Mouse (Mus musculus): ENCODE measurements around the gene Ski. TPM values are rescaled to one million over a fixed set of nuclear protein-coding genes. Genes with fewer than 3 reads are reported as not detected.

The Ski gene
- polyA plus RNA-seq, 1 experiment from 2014 or later = 21.0 TPM

- Histone ChIP-seq H3K9ac (ENCODE audit: low read depth, low read length) (no peak overlapping the region), H3K27ac (ENCODE audit: low read depth, low read length) (no peak overlapping the region), H3K4me2 (replicated peaks; ENCODE audit: low read depth, low read length) (no peak overlapping the region), H3K4me3 (ENCODE audit: low read depth, low read length) (no peak overlapping the region), H3K27me3 (ENCODE audit: control insufficient read depth, insufficient read depth, low read length) (no peaks in the 10 kb centered on the region), H3K4me1 (replicated peaks; ENCODE audit: control insufficient read depth, insufficient read depth, low read length) (peaks cover 10% of the 10 kb centered on the region), H3K9me3 (ENCODE audit: control insufficient read depth, low read length) (no peaks in the 10 kb centered on the region), H3K36me3 (ENCODE audit: control insufficient read depth, insufficient read depth, low read length) (no peaks in the 10 kb centered on the region)
- ATAC-seq (ENCODE audit: low FRiP score) = no peak
- WGBS = 61% methylated on average over 6 of the region's 6 CpGs
- DNase-seq (ENCODE audit: low spot score) = no peak
Observed at GRCm38 (mm10) chr4:155239494-155239893, 17.1 kb upstream of the Ski start.

- DNase-seq (ENCODE audit: low spot score) = no peak
- Histone ChIP-seq H3K4me1 (replicated peaks; ENCODE audit: control insufficient read depth, insufficient read depth, low read length) (peaks cover 10% of the 10 kb centered on the region), H3K9me3 (ENCODE audit: control insufficient read depth, low read length) (no peaks in the 10 kb centered on the region), H3K4me2 (replicated peaks; ENCODE audit: low read depth, low read length) (no peak overlapping the region), H3K27me3 (ENCODE audit: control insufficient read depth, insufficient read depth, low read length) (no peaks in the 10 kb centered on the region), H3K27ac (ENCODE audit: low read depth, low read length) (no peak overlapping the region), H3K4me3 (ENCODE audit: low read depth, low read length) (no peak overlapping the region), H3K36me3 (ENCODE audit: control insufficient read depth, insufficient read depth, low read length) (no peaks in the 10 kb centered on the region), H3K9ac (ENCODE audit: low read depth, low read length) (no peak overlapping the region)
- WGBS = 78% methylated on average over 5 of the region's 5 CpGs
- no peak for ATAC-seq (ENCODE audit: low FRiP score)
Observed at GRCm38 (mm10) chr4:155238276-155238675, 15.9 kb upstream of the Ski start.

- H3K4me1 ChIP-seq (replicated peaks; ENCODE audit: control insufficient read depth, insufficient read depth, low read length) = peaks cover 10% of the 10 kb centered on the region
- 70% methylated on average over 12 of the region's 12 CpGs for WGBS
- no peak overlapping the region for H3K4me2 ChIP-seq (replicated peaks; ENCODE audit: low read depth, low read length)
- H3K9me3 ChIP-seq (ENCODE audit: control insufficient read depth, low read length) = no peaks in the 10 kb centered on the region
- ATAC-seq (ENCODE audit: low FRiP score) (no peak), DNase-seq (ENCODE audit: low spot score) (no peak)
- no peak overlapping the region for H3K27ac ChIP-seq (ENCODE audit: low read depth, low read length)
- H3K36me3 ChIP-seq (ENCODE audit: control insufficient read depth, insufficient read depth, low read length) = no peaks in the 10 kb centered on the region
- no peaks in the 10 kb centered on the region for H3K27me3 ChIP-seq (ENCODE audit: control insufficient read depth, insufficient read depth, low read length)
- H3K4me3 ChIP-seq (ENCODE audit: low read depth, low read length) = no peak overlapping the region
- no peak overlapping the region for H3K9ac ChIP-seq (ENCODE audit: low read depth, low read length)
Observed at GRCm38 (mm10) chr4:155236737-155237385, 14.5 kb upstream of the Ski start.

GRCm38 (mm10) chr4:155235311-155236119, 13.1 kb upstream of the Ski start:
- no peaks in the 10 kb centered on the region for H3K27me3 ChIP-seq (ENCODE audit: control insufficient read depth, insufficient read depth, low read length)
- no peaks in the 10 kb centered on the region for H3K36me3 ChIP-seq (ENCODE audit: control insufficient read depth, insufficient read depth, low read length)
- no peak overlapping the region for H3K4me3 ChIP-seq (ENCODE audit: low read depth, low read length)
- peak overlapping the region; percentile 77 for H3K27ac ChIP-seq (ENCODE audit: low read depth, low read length)
- WGBS = 28% methylated on average over 18 of the region's 18 CpGs
- H3K9ac ChIP-seq (ENCODE audit: low read depth, low read length) = peak overlapping the region; percentile 62
- H3K9me3 ChIP-seq (ENCODE audit: control insufficient read depth, low read length) = no peaks in the 10 kb centered on the region
- peak; percentile 84 for DNase-seq (ENCODE audit: low spot score)
- ATAC-seq (ENCODE audit: low FRiP score) = peak; percentile 78
- H3K4me2 ChIP-seq (replicated peaks; ENCODE audit: low read depth, low read length) = peak overlapping the region; percentile 24
- H3K4me1 ChIP-seq (replicated peaks; ENCODE audit: control insufficient read depth, insufficient read depth, low read length) = peaks cover 10% of the 10 kb centered on the region

GRCm38 (mm10) chr4:155234371-155235310, 12.2 kb upstream of the Ski start:
- WGBS = 78% methylated on average over 8 of the region's 8 CpGs

GRCm38 (mm10) chr4:155233878-155234277, 11.5 kb upstream of the Ski start:
- Histone ChIP-seq H3K4me1 (replicated peaks; ENCODE audit: control insufficient read depth, insufficient read depth, low read length) (peaks cover 10% of the 10 kb centered on the region), H3K36me3 (ENCODE audit: control insufficient read depth, insufficient read depth, low read length) (no peaks in the 10 kb centered on the region), H3K9me3 (ENCODE audit: control insufficient read depth, low read length) (no peaks in the 10 kb centered on the region), H3K27me3 (ENCODE audit: control insufficient read depth, insufficient read depth, low read length) (no peaks in the 10 kb centered on the region), H3K4me2 (replicated peaks; ENCODE audit: low read depth, low read length) (no peak overlapping the region), H3K27ac (ENCODE audit: low read depth, low read length) (peak overlapping the region; percentile 56; the same call in 1 of the 2 replicates), H3K4me3 (ENCODE audit: low read depth, low read length) (no peak overlapping the region), H3K9ac (ENCODE audit: low read depth, low read length) (no peak overlapping the region)
- WGBS = 38% methylated on average over 10 of the region's 10 CpGs
- ATAC-seq (ENCODE audit: low FRiP score) (no peak), DNase-seq (ENCODE audit: low spot score) (no peak)

More at GRCm38 (mm10) chr4:155234371-155235310, 12.2 kb upstream of the Ski start:
- Histone ChIP-seq H3K4me1 (replicated peaks; ENCODE audit: control insufficient read depth, insufficient read depth, low read length) (peaks cover 10% of the 10 kb centered on the region), H3K27me3 (ENCODE audit: control insufficient read depth, insufficient read depth, low read length) (no peaks in the 10 kb centered on the region), H3K4me2 (replicated peaks; ENCODE audit: low read depth, low read length) (no peak overlapping the region), H3K9ac (ENCODE audit: low read depth, low read length) (peak overlapping the region; percentile 11; the same call in 1 of the 2 replicates), H3K27ac (ENCODE audit: low read depth, low read length) (peak overlapping the region; percentile 56), H3K9me3 (ENCODE audit: control insufficient read depth, low read length) (no peaks in the 10 kb centered on the region), H3K36me3 (ENCODE audit: control insufficient read depth, insufficient read depth, low read length) (no peaks in the 10 kb centered on the region), H3K4me3 (ENCODE audit: low read depth, low read length) (no peak overlapping the region)
- ATAC-seq (ENCODE audit: low FRiP score) (no peak), DNase-seq (ENCODE audit: low spot score) (no peak)

GRCm38 (mm10) chr4:155228461-155228860, 6.1 kb upstream of the Ski start:
- Histone ChIP-seq H3K27ac (ENCODE audit: low read depth, low read length) (no peak overlapping the region), H3K4me2 (replicated peaks; ENCODE audit: low read depth, low read length) (no peak overlapping the region), H3K9ac (ENCODE audit: low read depth, low read length) (no peak overlapping the region), H3K4me3 (ENCODE audit: low read depth, low read length) (no peak overlapping the region), H3K9me3 (ENCODE audit: control insufficient read depth, low read length) (no peaks in the 10 kb centered on the region), H3K36me3 (ENCODE audit: control insufficient read depth, insufficient read depth, low read length) (no peaks in the 10 kb centered on the region), H3K4me1 (replicated peaks; ENCODE audit: control insufficient read depth, insufficient read depth, low read length) (peaks cover 3% of the 10 kb centered on the region; the same call in 1 of the 2 replicates), H3K27me3 (ENCODE audit: control insufficient read depth, insufficient read depth, low read length) (no peaks in the 10 kb centered on the region)
- no peak for ATAC-seq (ENCODE audit: low FRiP score)
- WGBS = 74% methylated on average over 5 of the region's 5 CpGs
- DNase-seq (ENCODE audit: low spot score) = no peak

DNA sequence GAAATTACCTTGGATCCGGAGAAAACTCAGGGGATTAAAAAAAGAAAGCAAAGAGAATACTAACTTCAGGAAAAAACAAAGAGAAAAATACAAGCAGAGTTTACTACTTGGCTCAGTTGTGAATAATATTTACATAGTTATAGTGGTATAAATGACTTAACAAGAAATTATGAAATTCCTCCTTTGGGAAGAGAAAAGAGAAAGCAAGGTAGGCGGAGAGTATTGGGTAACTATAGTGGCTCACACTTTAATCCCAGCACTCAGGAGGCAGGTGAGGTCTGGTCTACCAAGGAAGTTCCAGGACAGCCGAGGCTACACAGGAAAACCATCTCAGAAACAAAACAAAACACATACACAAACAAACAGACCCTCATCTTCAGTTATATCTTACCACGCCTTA, 5.6 kb upstream of the Ski start:
- no peak for ATAC-seq (ENCODE audit: low FRiP score)
- peaks cover 3% of the 10 kb centered on the region; the same call in 1 of the 2 replicates for H3K4me1 ChIP-seq (replicated peaks; ENCODE audit: control insufficient read depth, insufficient read depth, low read length)
- no peak overlapping the region for H3K27ac ChIP-seq (ENCODE audit: low read depth, low read length)
- no peaks in the 10 kb centered on the region for H3K27me3 ChIP-seq (ENCODE audit: control insufficient read depth, insufficient read depth, low read length)
- H3K36me3 ChIP-seq (ENCODE audit: control insufficient read depth, insufficient read depth, low read length) = no peaks in the 10 kb centered on the region
- 87% methylated on average over 4 of the region's 4 CpGs for WGBS
- no peaks in the 10 kb centered on the region for H3K9me3 ChIP-seq (ENCODE audit: control insufficient read depth, low read length)
- H3K4me3 ChIP-seq (ENCODE audit: low read depth, low read length) = no peak overlapping the region
- H3K4me2 ChIP-seq (replicated peaks; ENCODE audit: low read depth, low read length) = no peak overlapping the region
- no peak overlapping the region for H3K9ac ChIP-seq (ENCODE audit: low read depth, low read length)
- no peak for DNase-seq (ENCODE audit: low spot score)

Data from hindbrain, embryonic 11.5 days (tissue).